Mouse (Mus musculus) midbrain, postnatal 0 days (tissue): ENCODE results near the gene Marf1. TPM values are rescaled to one million over a fixed set of nuclear protein-coding genes. Genes with fewer than 3 reads are reported as not detected.

Experiments
- ATAC-seq: fragments of 200-750 bp; cut with Nextera tagmentation; 2 replicates; pipeline ENCODE4 v1.8.0; 2017; ENCODE audit warnings: moderate number of reproducible peaks, mild to moderate bottlenecking, moderate TSS enrichment, moderate library complexity; ENCODE audit not compliant: low FRiP score
- DNase-seq: peaks from one replicate; pipeline ENCODE4 v3.0.0-alpha.2; 2015; ENCODE audit warnings: low spot score
- H3K27ac ChIP-seq: fragments of 300-500 bp; sonication (generic); 2 replicates; pipeline ENCODE4 v1.5.1; 2014; ENCODE audit warnings: low read depth, mild to moderate bottlenecking, low read length, mixed read lengths
- H3K27me3 ChIP-seq: fragments of 300-500 bp; sonication (generic); 2 replicates; pipeline ENCODE4 v1.6.1; 2014; ENCODE audit warnings: low read length, control low read depth, mixed read lengths; ENCODE audit not compliant: insufficient read depth
- H3K36me3 ChIP-seq: fragments of 300-500 bp; sonication (generic); 2 replicates; pipeline ENCODE4 v1.6.1; 2014; ENCODE audit warnings: low read length, control low read depth, mixed read lengths; ENCODE audit not compliant: insufficient read depth
- H3K4me1 ChIP-seq: fragments of 300-500 bp; sonication (generic); 2 replicates; pipeline ENCODE4 v1.6.1; 2014; ENCODE audit warnings: mild to moderate bottlenecking, control low read depth, antibody characterized with exemption, low read length, mixed read lengths; ENCODE audit not compliant: insufficient read depth
- H3K4me2 ChIP-seq: fragments of 300-500 bp; sonication (generic); 2 replicates; pipeline ENCODE4 v1.6.1; 2014; ENCODE audit warnings: low read depth, mild to moderate bottlenecking, low read length, mixed read lengths; ENCODE audit not compliant: poor library complexity, severe bottlenecking
- H3K4me3 ChIP-seq: fragments of 300-500 bp; sonication (generic); 2 replicates; pipeline ENCODE4 v1.5.1; 2014; ENCODE audit warnings: low read depth, mild to moderate bottlenecking, low read length, moderate library complexity
- H3K9ac ChIP-seq: fragments of 300-500 bp; sonication (generic); replicated peaks from 2 replicates; pipeline ENCODE4 v1.6.1; 2014; ENCODE audit warnings: mild to moderate bottlenecking, low read length, moderate library complexity, mixed read lengths; ENCODE audit not compliant: poor library complexity, severe bottlenecking
- H3K9me3 ChIP-seq: fragments of 300-500 bp; sonication (generic); 2 replicates; pipeline ENCODE4 v1.6.1; 2016; ENCODE audit warnings: low read length, control low read depth
- CTCF ChIP-seq: IDR thresholded peaks from 2 replicates; pipeline ENCODE4 v1.5.1; 2016; ENCODE audit warnings: antibody characterized with exemption, mild to moderate bottlenecking
- WGBS: fragments of 180-500 bp; shearing (Covaris S2); extraction: QIAGEN DNeasy Blood & Tissue Kit; methylation state at CpG from one replicate; pipeline ENCODE4 v1.1.7; 2014; 5-methylcytosine and 5-hydroxymethylcytosine counted together
- polyA plus RNA-seq: library from polyadenylated mRNA; unstranded; fragments of >200 nt; fragmentation: Nextera tagmentation; extraction: Ambion mirVana; gene quantifications from 2 replicates; pipeline ENCODE4 v1.2.1, GENCODE M21; 2015
- total RNA-seq: library from RNA; depleted of rRNA; stranded (reverse); fragments of >200 nt; gene quantifications from 2 replicates; pipeline ENCODE4 v1.2.3, GENCODE M21; 2014

Marf1 gene
- total and polyA plus RNA-seq, 2 experiments from 2014 or later, result 9.4 to 24.0 TPM

- Histone ChIP-seq H3K4me3 (no peak overlapping the region), H3K4me1 (no peaks in the 10 kb centered on the region), H3K9me3 (no peaks in the 10 kb centered on the region), H3K27ac (no peak overlapping the region), H3K9ac (no peak overlapping the region), H3K27me3 (no peaks in the 10 kb centered on the region), H3K4me2 (no peak overlapping the region), H3K36me3 (peaks cover 44% of the 10 kb centered on the region)
- ATAC-seq, result no peak
- DNase-seq, result no peak
- WGBS, result 93% methylated on average over 3 of the region's 3 CpGs
- TF ChIP-seq CTCF, result no peak
Measured at GRCm38 (mm10) chr16:14109651-14110230, 53.4 kb downstream of the Marf1 start.

- no peak overlapping the region for H3K4me2 ChIP-seq
- TF ChIP-seq CTCF, result no peak
- peaks cover 24% of the 10 kb centered on the region; the same call in 1 of the 2 replicates for H3K36me3 ChIP-seq
- DNase-seq (no peak), ATAC-seq (no peak)
- no peaks in the 10 kb centered on the region for H3K4me1 ChIP-seq
- no peak overlapping the region for H3K9ac ChIP-seq
- no peak overlapping the region for H3K27ac ChIP-seq
- H3K4me3 ChIP-seq, result no peak overlapping the region
- H3K27me3 ChIP-seq, result no peaks in the 10 kb centered on the region
- WGBS, result 86% methylated on average over 6 of the region's 6 CpGs
- no peaks in the 10 kb centered on the region for H3K9me3 ChIP-seq
Measured at GRCm38 (mm10) chr16:14105891-14106290, 57.3 kb downstream of the Marf1 start.

- Histone ChIP-seq H3K36me3 (peaks cover 23% of the 10 kb centered on the region), H3K27me3 (no peaks in the 10 kb centered on the region), H3K4me3 (no peak overlapping the region), H3K9me3 (no peaks in the 10 kb centered on the region), H3K4me1 (no peaks in the 10 kb centered on the region), H3K4me2 (no peak overlapping the region), H3K9ac (no peak overlapping the region), H3K27ac (no peak overlapping the region)
- ATAC-seq (no peak), DNase-seq (no peak)
- 89% methylated on average over 2 of the region's 2 CpGs for WGBS
- TF ChIP-seq CTCF, result no peak
Measured at GRCm38 (mm10) chr16:14091771-14092170, 71.4 kb downstream of the Marf1 start.

DNA sequence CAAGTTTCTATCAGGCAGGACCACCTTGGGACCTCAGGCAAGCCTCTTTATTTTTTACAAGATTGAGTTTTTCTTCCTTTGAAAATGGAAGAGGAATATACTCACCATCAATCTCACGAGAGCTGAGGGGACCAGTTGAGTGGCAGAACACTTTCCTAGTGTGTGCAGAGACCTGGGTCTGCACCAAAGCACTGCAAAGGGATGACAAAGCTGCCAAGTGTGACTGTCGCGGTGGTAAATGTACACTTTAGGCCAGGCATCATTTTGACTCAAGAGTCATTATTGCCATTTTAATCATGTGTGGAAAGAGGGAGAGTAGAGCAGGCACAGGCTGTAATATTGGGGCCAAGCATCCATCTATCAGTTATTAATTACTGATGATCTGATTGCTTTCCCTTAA is 73.9 kb downstream of the Marf1 start:
- WGBS, result 86% methylated on average over 3 of the region's 3 CpGs
- no peak overlapping the region for H3K27ac ChIP-seq
- H3K27me3 ChIP-seq, result no peaks in the 10 kb centered on the region
- TF ChIP-seq CTCF, result no peak
- H3K4me3 ChIP-seq, result no peak overlapping the region
- no peak for DNase-seq
- no peak overlapping the region for H3K4me2 ChIP-seq
- ATAC-seq, result no peak
- H3K9ac ChIP-seq, result no peak overlapping the region
- H3K9me3 ChIP-seq, result no peaks in the 10 kb centered on the region
- no peaks in the 10 kb centered on the region for H3K4me1 ChIP-seq
- peaks cover 20% of the 10 kb centered on the region for H3K36me3 ChIP-seq

- Histone ChIP-seq H3K4me2 (no peak overlapping the region), H3K9me3 (no peaks in the 10 kb centered on the region), H3K27me3 (no peaks in the 10 kb centered on the region), H3K9ac (no peak overlapping the region), H3K36me3 (peaks cover 11% of the 10 kb centered on the region), H3K4me3 (no peak overlapping the region), H3K4me1 (no peaks in the 10 kb centered on the region), H3K27ac (no peak overlapping the region)
- TF ChIP-seq CTCF, result no peak
- WGBS, result 78% methylated on average over 3 of the region's 3 CpGs
- ATAC-seq (no peak), DNase-seq (no peak)
Measured at GRCm38 (mm10) chr16:14088249-14088648, 74.9 kb downstream of the Marf1 start.

GRCm38 (mm10) chr16:14082925-14083324 is 80.2 kb downstream of the Marf1 start:
- H3K27ac ChIP-seq, result no peak overlapping the region
- ATAC-seq (no peak), DNase-seq (no peak)
- no peak overlapping the region for H3K9ac ChIP-seq
- TF ChIP-seq CTCF, result no peak
- no peaks in the 10 kb centered on the region for H3K27me3 ChIP-seq
- H3K36me3 ChIP-seq, result no peaks in the 10 kb centered on the region
- H3K4me2 ChIP-seq, result no peak overlapping the region
- WGBS, result 80% methylated on average over 2 of the region's 2 CpGs
- H3K4me3 ChIP-seq, result no peak overlapping the region
- no peaks in the 10 kb centered on the region for H3K9me3 ChIP-seq
- no peaks in the 10 kb centered on the region for H3K4me1 ChIP-seq
